Mouse (Mus musculus) erythroblast, adult 5-6 weeks (primary cell): ENCODE data around the gene Nol11. TPM values are rescaled to one million over a fixed set of nuclear protein-coding genes. Genes with fewer than 3 reads are reported as not detected.
A peak's percentile ranks its signal among the peaks of the same experiment; 100 is the strongest.
"Not testable (repeated sequence)": the region's sequence is repeated elsewhere in the genome, so short reads cannot be mapped to it uniquely, and the experiment has no call there.

ENCODE experiments used
- ATAC-seq: replicated peaks from 2 replicates; pipeline ENCODE4 v1.8.0; 2016; ENCODE audit warnings: moderate number of reproducible peaks, mild to moderate bottlenecking, moderate TSS enrichment, inconsistent platforms; ENCODE audit not compliant: poor library complexity, low FRiP score, severe bottlenecking
- total RNA-seq, 2 experiments: library from RNA; stranded (forward) in 1 of 2; stranded (reverse) in 1 of 2; fragments of 150-400 nt in 1 of 2; fragments of 200-764, 138-1000 nt in 1 of 2; gene quantifications; 2 replicates each; pipeline versions ENCODE4 v1.2.3 to v1.2.4; 2015 to 2017; ENCODE audit warnings: low replicate concordance in 2 of 2

The Nol11 gene
- total RNA-seq, 2 experiments from 2014 or later: 9.9 to 10.2 TPM

DNA sequence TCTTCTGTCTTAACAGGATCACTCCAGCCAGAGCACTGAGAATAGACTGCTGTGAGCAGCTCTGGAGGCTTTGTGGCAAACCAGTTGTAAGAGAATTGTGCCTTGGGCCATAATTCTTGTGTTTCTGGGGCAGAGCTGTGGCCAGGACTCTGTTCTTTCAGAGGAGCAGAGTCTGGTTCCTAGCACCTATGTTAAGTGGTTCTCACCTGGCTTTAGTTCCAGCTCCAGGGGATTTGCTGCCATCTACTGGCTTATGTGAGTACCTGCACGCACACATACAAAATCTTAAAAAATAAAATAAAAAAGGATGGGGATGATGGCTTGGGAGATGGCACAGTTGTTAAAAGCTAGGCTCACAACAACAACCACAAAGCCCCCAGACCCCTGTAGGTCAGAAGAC, 30.1 kb downstream of the Nol11 start:
- ATAC-seq: peak; percentile 84

DNA sequence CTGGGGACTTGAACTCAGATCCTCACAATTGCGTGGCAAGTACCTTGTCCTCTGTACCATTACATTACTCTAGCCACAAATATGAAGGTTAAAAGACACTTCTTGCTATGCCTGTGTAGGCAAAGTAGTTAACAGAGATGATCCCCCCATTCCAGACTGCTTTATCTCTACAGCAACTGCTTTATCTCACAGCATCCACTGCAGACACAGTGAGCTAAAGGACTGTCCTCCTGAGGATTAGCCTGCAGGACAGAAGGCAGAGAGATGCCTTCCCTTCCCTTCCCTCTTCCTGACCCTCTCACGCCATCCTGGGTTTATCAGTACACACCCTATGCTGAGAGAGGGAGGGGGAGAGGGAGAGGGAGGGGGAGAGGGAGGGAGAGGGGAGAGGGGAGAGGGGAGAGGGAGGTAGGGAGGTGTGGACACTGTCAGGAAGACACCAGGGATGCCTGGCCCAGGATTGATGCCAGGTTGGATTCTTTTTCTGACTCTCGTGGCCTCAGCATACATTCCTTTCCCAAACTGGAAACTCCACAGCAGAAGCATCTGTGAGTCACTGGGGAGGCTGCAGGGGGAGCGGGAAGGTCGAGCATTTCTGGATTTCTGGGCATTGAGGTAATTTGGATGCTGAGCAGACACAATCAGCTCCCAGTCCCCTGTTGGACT, 32.1 kb downstream of the Nol11 start:
- no peak for ATAC-seq

DNA sequence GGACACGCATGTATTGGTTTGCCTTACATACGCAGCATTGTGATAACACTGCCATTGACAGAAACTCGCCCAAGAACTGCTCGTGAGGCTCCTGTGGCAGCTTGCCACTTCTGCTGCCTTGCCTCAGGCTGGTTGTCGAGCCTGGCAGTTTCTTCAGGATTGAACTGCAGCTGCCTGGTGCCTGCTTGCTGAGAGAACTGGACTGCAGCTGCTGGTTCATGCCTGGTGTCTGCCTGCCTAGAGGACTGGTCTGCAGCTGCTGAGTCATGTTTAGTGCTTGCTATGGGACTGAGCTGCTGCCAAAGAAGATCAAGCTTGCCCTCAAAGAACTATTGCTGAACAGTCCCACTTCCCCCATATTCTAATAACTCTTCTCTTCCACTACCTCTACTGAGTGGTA, 33.9 kb downstream of the Nol11 start:
- no peak for ATAC-seq

DNA sequence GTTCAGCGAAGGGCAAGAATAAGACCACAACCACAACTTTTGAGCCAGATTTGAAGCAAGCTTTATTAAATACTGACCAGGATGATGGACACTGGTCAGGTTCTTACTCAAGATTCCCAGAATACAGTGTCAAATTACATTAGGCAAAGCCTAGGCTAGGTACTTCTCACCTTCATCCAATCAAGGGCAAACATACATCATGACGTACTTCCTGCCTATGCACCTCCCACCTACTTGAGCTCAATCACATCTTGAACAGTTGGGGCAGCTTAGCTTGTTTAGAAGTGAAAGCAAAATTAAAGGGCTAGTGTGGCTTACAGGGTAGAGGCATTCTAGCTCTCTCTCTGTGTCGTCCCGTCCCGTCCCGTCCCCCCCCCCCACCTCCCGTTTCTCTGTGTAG, 34.8 kb downstream of the Nol11 start:
- no peak for ATAC-seq

DNA sequence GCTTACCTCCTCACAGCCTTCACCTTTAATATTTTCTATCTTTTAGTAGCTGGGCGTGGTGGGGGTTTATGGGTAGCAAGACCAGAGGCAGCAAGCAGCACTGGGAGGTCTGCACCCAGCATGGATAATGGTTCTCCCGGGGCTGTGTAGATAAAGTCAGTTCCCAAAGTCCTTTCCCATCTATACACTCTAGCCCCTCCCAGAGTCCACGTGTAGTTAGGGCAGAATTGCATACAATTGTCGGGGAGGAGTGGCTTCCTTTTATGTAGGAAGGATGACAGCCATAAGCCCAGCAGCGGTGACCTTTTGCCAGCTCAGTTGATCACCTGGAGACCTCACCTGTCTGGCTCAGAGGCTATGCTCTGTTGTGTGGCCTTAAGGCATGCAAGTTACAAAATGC, 35.5 kb downstream of the Nol11 start:
- ATAC-seq: no peak

DNA sequence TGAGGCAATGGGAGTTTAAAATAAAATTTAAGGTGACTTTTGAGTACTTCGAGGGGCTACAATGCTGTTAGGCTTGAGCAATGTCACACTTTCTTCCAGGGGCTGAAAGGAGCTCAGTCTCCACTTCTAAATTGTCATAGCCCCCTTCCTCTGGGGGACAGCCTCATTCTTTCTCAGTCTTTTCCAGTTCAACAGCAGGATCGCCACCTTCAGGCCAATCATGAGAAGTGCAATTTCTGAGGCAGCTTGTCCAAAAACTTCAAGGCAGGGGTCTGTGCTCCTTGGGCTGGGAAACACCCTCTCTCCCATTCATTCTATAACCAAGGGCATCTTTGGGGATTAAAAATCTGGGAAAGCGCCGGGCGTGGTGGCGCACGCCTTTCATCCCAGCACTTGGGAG, 37.4 kb downstream of the Nol11 start:
- ATAC-seq: peak; percentile 53; the same call in 1 of the 2 replicates

DNA sequence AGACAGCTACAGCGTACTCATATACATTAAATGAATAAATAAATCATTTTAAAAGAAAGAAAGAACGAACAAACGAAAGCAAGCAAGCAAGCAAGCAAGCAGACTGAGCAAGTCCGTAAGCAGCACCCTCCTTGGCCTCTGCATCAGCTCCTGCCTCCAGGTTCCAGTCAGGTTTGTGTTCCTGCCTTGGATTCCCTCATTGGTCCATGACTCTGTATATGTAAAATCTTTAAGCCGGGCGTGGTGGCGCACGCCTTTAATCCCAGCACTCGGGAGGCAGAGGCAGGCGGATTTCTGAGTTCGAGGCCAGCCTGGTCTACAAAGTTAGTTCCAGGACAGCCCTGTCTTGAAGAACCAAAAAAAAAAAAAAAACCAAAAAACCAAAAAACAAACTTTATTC, 45.2 kb downstream of the Nol11 start:
- not testable (repeated sequence) for ATAC-seq

DNA sequence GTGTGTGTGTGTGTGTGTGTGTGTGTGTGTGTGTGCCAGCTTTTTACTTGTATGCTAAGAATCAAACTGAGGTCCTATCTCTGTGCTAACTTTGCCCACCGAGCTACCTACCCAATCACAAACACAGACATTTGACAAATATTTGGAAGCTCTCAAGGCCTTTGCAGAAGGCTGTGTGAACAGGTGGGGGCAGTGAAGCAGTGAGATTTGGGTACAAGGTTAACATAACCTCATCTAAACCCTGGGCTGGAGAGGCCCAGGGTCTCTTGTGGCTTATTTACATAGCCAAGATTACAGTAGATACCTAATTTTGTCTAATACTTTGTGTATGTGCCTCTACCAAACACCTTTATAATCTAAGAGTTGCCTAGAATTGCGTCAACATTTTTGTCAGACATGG, 46.8 kb downstream of the Nol11 start:
- ATAC-seq: no peak

DNA sequence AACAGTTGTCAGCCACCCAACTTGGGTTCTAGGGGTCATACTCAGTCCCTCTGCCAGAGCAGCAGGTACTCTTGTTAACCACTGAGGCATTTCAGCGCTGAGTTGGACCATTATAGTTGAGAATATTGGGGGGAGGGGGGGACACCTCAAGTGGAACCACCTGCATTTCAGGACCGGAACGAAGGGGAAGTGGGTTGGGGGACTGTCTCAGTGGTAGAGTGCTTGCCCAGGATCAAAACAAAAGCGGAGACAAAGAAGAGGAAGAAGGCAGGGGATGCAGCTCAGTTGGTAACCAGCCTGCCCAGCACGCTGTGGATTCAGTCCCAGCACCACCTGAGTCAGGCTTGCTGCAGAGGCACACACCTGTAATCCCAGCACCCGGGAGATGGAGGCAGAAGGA, 48.4 kb downstream of the Nol11 start:
- no peak for ATAC-seq

DNA sequence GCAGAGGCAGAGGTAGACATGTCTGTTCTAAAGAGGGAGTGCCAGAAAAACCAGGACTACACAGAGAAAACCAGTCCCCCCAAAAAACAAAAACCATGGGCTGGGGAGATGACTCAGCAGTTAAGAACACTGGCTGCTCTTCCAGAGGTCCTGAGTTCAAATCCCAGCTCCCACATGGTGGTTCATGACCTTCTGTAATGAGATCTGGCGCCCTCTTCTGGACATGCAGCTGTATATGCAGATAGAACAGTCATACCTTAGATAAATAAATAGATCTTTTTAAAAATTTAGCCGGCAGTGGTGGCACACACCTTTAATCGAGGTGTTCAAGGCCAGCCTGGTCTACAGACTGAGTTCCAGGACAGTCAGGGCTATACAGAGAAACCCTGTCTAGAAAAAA, 50.5 kb downstream of the Nol11 start:
- no peak; the same call in 1 of the 2 replicates for ATAC-seq

DNA sequence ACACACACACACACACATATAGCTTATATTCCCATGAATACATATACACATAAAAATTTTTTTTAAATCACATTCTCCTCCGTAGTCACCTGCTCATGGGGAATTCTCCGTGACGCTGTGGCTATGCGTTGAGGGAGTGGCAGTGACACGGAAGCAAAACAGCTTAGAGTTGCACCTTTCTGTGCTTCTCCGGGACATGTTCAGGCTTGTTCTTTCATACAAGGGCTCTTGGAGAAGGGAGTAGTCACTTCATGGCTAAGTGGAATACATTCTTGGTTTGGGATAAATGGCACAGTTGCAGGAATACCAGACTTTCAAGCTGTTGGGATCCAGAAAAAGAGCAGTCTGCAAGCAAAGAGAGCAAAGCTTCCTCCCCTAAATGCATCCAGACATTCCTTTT, 51.6 kb downstream of the Nol11 start:
- ATAC-seq: no peak

DNA sequence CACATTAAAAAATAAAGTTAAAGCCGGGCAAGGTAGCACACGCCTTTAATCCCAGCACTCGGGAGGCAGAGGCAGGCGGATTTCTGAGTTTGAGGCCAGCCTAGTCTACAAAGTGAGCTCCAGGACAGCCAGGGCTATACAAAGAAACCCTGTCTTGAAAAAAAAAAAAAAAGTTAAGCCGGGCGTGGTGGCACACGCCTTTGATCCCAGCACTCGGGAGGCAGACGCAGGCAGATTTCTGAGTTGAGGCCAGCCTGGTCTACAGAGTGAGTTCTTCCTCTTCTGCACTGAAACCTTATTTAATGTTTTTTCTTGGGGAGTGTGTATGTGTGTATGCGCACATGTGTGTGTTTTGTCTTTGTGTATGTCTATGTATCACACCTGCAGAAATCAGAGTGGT, 52.7 kb downstream of the Nol11 start:
- not testable (repeated sequence) for ATAC-seq

DNA sequence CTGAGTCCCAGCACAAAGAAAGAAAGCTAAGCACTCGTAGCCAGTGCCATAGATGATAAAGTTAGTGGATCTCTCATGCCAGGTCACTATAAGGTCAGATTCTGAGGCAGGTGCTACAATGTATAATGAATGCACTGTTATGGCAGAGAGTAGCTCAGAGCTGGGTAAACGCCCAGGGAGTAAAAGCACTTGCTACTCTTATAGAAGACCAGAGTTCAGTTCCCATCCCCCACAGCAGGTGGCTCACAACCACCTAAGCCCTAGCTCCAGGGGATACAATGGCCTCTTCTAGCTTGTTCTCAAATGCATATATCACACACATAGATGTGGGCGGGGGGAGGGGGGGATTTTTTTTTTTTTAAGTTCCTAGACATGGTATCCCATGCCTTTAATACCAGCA, 53.4 kb downstream of the Nol11 start:
- ATAC-seq: no peak

DNA sequence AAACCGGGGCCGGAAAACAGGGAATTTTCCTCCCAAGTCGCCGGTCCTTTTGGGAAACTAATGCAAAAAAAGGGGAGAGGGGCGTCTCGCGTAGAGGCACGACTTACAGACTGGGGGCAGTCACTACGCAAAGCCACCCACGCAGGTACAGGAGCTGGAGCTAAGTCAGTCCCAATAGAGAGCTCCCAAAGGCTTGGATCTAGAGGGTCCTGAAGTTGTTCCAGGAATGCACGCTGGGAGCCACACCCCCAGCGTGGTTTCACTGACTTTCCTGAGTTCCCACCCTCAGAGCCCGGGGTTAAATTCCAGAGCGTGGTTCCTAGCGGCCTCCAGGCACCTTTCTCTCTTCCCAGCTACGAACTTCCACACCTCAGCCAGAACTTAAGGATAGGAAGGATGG, 56.8 kb downstream of the Nol11 start:
- no peak for ATAC-seq

DNA sequence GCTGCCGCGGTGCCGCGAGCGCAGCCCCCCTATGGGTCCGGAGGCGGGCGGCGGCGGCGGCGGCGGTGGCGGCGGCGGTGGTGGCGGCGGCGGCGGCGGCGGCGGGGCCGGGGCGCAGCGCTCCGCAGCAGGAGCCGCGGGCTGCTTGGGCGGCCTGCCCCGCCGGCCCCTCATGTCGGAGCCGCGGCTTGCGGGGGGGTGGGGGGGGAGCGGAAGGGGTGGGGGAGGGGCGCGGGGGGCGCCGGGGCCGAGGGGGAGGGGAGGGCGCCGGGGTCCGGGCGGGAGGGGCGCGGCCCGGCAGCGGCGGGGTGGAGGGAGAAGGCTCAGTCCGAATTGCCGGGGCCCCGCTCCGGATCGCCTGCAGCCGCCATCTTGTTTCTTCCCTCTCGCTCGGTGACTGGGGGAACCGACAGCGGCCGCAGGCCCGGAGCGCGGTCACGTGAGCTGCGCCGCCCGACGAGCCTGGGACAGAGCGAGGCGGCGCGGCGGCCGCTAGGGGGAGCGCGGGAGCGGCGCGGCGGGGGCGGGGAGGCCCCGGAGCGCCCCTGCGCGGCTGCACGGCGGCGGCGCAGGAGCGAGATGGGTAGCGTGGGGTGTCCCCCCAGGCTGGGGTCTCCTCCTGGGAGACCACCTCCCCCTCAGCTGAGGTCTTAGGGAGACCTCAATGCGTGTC, 57.3 kb downstream of the Nol11 start, which contains the start of gene Bptf:
Gene Bptf, minus strand, starts transcription at position 379 of the 673 bp plus-strand sequence.
- ATAC-seq: peak; percentile 96

DNA sequence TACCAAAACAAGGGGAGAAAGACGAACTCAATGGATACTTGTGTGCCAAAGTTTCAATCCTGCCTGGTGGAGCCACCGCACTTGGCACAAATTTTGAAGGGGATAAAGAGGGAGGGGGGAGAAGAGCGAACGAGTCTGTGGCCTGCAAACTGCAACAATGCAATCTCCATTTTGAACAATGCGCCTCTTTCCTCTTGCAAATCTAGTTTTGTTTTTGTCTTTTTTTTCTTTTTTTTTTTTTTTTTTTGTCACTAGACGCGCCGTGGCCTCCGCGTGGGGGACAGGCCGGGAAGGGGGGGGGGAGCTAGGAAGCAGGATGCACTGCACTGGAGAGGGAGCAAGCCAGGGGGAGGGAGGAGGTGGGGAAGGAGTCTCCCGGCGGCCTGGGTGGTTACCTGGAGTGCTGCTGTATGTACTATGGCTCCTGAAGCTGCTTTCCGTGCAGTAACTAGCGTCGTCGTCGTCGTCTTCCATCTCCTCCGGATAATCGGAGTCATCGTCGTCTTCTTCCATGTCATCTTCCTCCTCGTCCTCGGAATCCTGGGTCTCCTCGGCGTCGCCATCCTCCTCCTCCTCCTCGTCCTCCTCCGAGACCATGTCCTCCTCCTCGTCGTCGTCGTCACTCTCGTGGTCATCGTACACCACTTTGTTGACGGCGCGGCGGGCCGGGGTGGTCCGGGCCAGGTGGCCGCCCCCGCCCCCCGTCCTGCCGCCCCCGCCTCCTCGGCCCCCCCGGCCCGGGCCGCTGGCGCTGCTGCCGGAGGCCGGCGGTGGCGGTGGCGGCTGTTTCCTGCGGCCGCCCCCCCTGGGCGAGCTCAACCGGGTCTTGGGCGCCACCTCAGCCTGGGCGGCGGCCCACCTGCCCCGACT, 58.1 kb downstream of the Nol11 start:
- peak; percentile 62 for ATAC-seq

DNA sequence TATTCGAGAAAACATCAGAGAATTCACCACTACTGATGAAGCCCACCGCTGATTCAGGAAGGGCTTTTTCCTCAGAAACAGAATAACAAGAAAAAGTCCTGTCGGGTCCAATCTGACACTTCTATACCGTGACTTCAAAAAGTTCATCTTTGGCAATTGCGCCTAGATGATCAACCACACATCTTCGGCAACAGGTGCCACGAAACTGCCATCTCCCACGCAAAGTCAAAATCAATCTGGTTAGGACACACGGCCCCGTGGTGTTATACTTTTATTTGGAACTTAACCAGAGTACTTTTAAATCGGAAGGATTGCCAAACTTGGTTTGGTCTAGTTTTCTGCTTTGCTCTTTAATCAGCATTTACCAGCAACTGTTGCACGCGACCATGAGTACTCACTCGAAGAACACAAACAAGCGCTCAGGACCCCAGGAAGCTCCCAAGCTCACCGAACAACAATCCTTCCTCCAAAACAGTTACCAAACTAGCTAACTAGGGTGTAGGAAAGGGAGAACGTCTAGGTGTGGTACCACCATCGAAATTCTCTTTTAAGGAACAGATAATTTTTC, 58.9 kb downstream of the Nol11 start:
- no peak for ATAC-seq

DNA sequence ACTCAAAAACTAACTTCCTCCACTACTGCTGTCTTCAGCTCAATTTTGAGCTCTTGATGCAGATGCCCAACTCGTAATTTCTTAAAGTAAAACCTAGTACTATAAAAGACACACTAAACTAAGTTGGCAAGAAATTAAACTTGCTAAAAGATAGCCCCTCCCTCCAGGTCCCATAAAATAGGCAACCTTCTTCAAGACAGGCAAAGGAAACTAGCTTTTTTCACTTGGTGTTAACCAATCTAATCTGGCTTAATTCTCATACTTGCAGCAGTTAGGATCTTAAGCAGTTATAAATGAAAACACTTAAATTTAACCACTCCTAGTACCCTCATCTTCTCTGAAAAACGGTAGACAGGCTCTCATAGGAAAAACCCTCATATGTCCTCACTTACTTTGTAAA, 59.5 kb downstream of the Nol11 start:
- ATAC-seq: no peak

DNA sequence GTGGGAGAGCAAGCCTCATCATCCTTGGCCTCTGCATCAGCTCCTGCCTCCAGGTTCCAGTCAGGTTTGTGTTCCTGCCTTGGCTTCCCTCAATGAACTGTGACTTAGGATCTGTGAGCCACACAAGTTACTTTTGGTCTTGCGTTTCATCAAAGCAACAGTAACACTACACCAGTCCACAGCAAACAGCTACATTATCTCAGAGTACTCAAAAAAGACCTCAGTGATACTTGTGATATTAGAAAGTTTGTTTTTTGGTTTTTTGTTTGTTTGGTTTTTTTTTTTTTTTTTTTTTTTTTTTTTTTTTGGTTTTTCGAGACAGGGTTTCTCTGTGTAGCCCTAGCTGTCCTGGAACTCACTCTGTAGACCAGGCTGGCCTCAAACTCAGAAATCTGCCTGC, 62.5 kb downstream of the Nol11 start:
- ATAC-seq: not testable (repeated sequence)

DNA sequence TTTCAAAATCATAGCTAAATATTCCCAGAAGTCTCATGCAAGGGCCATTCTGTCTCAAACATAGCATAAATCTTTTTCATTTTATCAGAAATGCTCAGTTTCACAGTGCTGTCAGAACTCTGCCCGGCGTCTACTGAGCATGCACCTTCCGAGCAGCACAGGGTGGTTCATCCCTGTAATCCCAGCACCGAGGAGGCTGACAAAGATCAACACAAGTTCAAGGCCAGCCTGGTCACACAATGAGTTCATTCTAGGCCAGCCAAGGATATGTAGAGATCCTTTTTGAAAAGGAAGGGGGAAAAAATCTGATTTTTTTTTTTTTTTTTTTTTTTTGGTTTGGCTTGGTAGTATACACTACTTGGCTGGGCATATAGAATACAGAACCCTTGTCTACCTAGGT, 64.2 kb downstream of the Nol11 start:
- no peak for ATAC-seq
